Mouse (Mus musculus) kidney, embryonic 14.5 days (tissue): Measurements from ENCODE around the gene Ces2a. TPM values are rescaled to one million over a fixed set of nuclear protein-coding genes. Genes with fewer than 3 reads are reported as not detected.

ENCODE experiments used
- ATAC-seq: fragments of 200-750 bp; cut with Nextera tagmentation; 2 replicates; pipeline ENCODE4 v1.8.0; 2017; ENCODE audit warnings: moderate number of reproducible peaks, mild to moderate bottlenecking, moderate TSS enrichment, moderate library complexity; ENCODE audit not compliant: low FRiP score, low TSS enrichment
- H3K27ac ChIP-seq: fragments of 300-500 bp; sonication (generic); 2 replicates; pipeline ENCODE4 v1.5.1; 2014; ENCODE audit warnings: low read depth, mild to moderate bottlenecking, low read length, moderate library complexity, mixed read lengths
- H3K27me3 ChIP-seq: fragments of 300-500 bp; sonication (generic); 2 replicates; pipeline ENCODE4 v1.6.1; 2014; ENCODE audit warnings: mild to moderate bottlenecking, low read length; ENCODE audit not compliant: control insufficient read depth, insufficient read depth
- H3K36me3 ChIP-seq: fragments of 300-500 bp; sonication (generic); 2 replicates; pipeline ENCODE4 v1.6.1; 2014; ENCODE audit warnings: low read length, mixed read lengths; ENCODE audit not compliant: control insufficient read depth, insufficient read depth
- H3K4me1 ChIP-seq: fragments of 300-500 bp; sonication (generic); 2 replicates; pipeline ENCODE4 v1.6.1; 2014; ENCODE audit warnings: low read length, mixed read lengths; ENCODE audit not compliant: control insufficient read depth, insufficient read depth
- H3K4me2 ChIP-seq: fragments of 300-500 bp; sonication (generic); replicated peaks from 2 replicates; pipeline ENCODE4 v1.6.1; 2014; ENCODE audit warnings: low read depth, mild to moderate bottlenecking, low read length
- H3K4me3 ChIP-seq: fragments of 300-500 bp; sonication (generic); 2 replicates; pipeline ENCODE4 v1.5.1; 2014; ENCODE audit warnings: mild to moderate bottlenecking, low read length
- H3K9ac ChIP-seq: fragments of 300-500 bp; sonication (generic); 2 replicates; pipeline ENCODE4 v1.6.1; 2014; ENCODE audit warnings: low read depth, mild to moderate bottlenecking, low read length, moderate library complexity
- H3K9me3 ChIP-seq: fragments of 300-500 bp; sonication (generic); 2 replicates; pipeline ENCODE4 v1.6.1; 2016; ENCODE audit warnings: low read length; ENCODE audit not compliant: control insufficient read depth
- WGBS: fragments of 180-500 bp; shearing (Covaris S2); extraction: QIAGEN DNeasy Blood & Tissue Kit; methylation state at CpG from one replicate; pipeline ENCODE4 v1.1.7; 2014; 5-methylcytosine and 5-hydroxymethylcytosine counted together
- polyA plus RNA-seq: library from polyadenylated mRNA; unstranded; fragments of >200 nt; fragmentation: Nextera tagmentation; extraction: Ambion mirVana; gene quantifications from 2 replicates; pipeline ENCODE4 v1.2.1, GENCODE M21; 2014

Gene Ces2a
- not detected in 2 replicates for polyA plus RNA-seq

GRCm38 (mm10) chr8:104733753-104734152 lies at the start of gene Ces2a:
Gene Ces2a (plus strand): TSS chr8:104734003.
- 86% methylated on average over 1 of the region's 1 CpGs for WGBS
- Histone ChIP-seq H3K27me3 (no peaks in the 10 kb centered on the region), H3K9me3 (no peaks in the 10 kb centered on the region), H3K4me1 (no peaks in the 10 kb centered on the region), H3K4me3 (no peak within 1 kb of the TSS), H3K27ac (no peak within 1 kb of the TSS), H3K4me2 (no peak within 1 kb of the TSS), H3K9ac (no peak within 1 kb of the TSS), H3K36me3 (no peaks in the 10 kb centered on the region)
- ATAC-seq: no peak

DNA sequence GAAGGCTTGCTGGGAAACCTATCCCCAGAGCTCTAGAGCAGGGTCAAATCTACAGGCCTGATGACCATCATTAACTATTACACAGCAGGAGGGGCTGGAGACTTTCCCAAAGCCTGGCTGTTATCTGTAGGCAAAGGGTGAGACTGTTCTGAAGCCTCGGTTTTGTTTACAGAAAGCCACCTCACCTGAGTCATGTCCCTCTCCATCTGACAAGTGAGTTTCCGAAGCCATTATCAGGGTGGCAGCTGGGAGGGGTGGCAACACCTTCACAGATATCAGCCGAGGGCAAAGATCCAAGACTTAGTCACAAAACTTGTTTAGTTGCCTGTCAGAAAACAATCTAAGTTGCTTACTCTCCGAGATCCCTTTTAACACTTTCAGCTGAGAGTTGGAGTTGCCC lies 45.4 kb upstream of the Ces2a start:
- ATAC-seq: no peak
- Histone ChIP-seq H3K9me3 (no peaks in the 10 kb centered on the region), H3K4me3 (no peak overlapping the region), H3K9ac (no peak overlapping the region), H3K4me2 (no peak overlapping the region), H3K4me1 (no peaks in the 10 kb centered on the region), H3K36me3 (no peaks in the 10 kb centered on the region), H3K27ac (no peak overlapping the region), H3K27me3 (no peaks in the 10 kb centered on the region)
- 78% methylated on average over 4 of the region's 4 CpGs for WGBS

GRCm38 (mm10) chr8:104698556-104698955 lies 35.2 kb upstream of the Ces2a start:
- H3K9me3 ChIP-seq: no peaks in the 10 kb centered on the region
- H3K4me2 ChIP-seq: no peak overlapping the region
- no peak overlapping the region for H3K27ac ChIP-seq
- no peak for ATAC-seq
- H3K36me3 ChIP-seq: no peaks in the 10 kb centered on the region
- H3K4me3 ChIP-seq: no peak overlapping the region
- H3K27me3 ChIP-seq: no peaks in the 10 kb centered on the region
- WGBS: 83% methylated on average over 2 of the region's 2 CpGs
- no peak overlapping the region for H3K9ac ChIP-seq
- no peaks in the 10 kb centered on the region for H3K4me1 ChIP-seq

DNA sequence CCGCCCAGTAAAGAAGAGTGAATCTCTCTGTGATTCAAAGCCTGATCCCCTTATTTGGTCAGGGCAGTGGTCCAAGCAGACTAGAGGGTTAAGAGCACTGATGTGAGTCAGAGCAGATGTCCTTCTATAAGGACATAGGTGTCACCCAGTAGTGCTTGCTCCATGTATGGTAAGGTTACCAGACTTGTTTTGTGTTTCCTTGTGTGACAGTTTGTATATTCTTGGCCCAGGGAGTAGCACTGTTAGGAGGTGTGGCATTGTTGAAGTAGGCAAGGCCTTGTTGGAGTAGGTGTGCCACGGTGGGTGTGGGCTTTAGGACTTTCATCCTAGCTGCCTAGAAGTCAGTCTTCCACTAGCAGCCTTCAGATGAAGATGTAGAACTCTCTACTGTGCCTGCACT lies 31.9 kb upstream of the Ces2a start:
- H3K9ac ChIP-seq: no peak overlapping the region
- no peak overlapping the region for H3K27ac ChIP-seq
- no peak overlapping the region for H3K4me2 ChIP-seq
- H3K27me3 ChIP-seq: no peaks in the 10 kb centered on the region
- WGBS: 86% methylated on average over 2 of the region's 2 CpGs
- no peak for ATAC-seq
- H3K4me3 ChIP-seq: no peak overlapping the region
- H3K9me3 ChIP-seq: no peaks in the 10 kb centered on the region
- no peaks in the 10 kb centered on the region for H3K4me1 ChIP-seq
- H3K36me3 ChIP-seq: no peaks in the 10 kb centered on the region

- no peak for ATAC-seq
- H3K9me3 ChIP-seq: no peaks in the 10 kb centered on the region
- 79% methylated on average over 8 of the region's 8 CpGs for WGBS
- H3K4me1 ChIP-seq: no peaks in the 10 kb centered on the region
- no peak overlapping the region for H3K4me2 ChIP-seq
- no peaks in the 10 kb centered on the region for H3K27me3 ChIP-seq
- H3K9ac ChIP-seq: no peak overlapping the region
- no peak overlapping the region for H3K4me3 ChIP-seq
- H3K36me3 ChIP-seq: no peaks in the 10 kb centered on the region
- H3K27ac ChIP-seq: no peak overlapping the region
Observed at GRCm38 (mm10) chr8:104721166-104721565, 12.6 kb upstream of the Ces2a start.

DNA sequence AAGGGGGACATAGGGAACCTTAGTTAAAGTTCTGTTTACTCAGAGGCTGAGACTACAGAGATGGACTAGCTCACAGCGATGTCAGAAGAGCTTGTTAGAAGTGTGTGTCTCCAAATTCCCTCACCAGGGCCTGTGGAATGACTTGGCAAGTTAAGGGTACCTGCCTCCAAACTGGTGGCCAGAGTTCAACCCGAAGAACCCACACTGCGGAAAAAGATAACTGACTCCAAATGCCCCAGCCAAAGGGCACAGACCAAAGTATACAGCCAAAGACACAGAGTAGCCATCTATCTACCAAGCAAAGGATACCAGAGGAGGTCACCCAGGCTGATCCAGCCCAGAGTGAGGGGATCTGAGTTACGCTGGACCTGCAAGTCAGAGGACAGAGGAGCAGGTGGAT lies 2.4 kb upstream of the Ces2a start:
- Histone ChIP-seq H3K9ac (no peak overlapping the region), H3K4me3 (no peak overlapping the region), H3K36me3 (no peaks in the 10 kb centered on the region), H3K27me3 (no peaks in the 10 kb centered on the region), H3K27ac (no peak overlapping the region), H3K4me1 (no peaks in the 10 kb centered on the region), H3K9me3 (no peaks in the 10 kb centered on the region), H3K4me2 (no peak overlapping the region)
- ATAC-seq: no peak
- 92% methylated on average over 4 of the region's 4 CpGs for WGBS

GRCm38 (mm10) chr8:104731969-104732368 lies 1.8 kb upstream of the Ces2a start:
- WGBS: 67% methylated on average over 6 of the region's 6 CpGs
- Histone ChIP-seq H3K27me3 (no peaks in the 10 kb centered on the region), H3K4me1 (no peaks in the 10 kb centered on the region), H3K9me3 (no peaks in the 10 kb centered on the region), H3K27ac (no peak overlapping the region), H3K36me3 (no peaks in the 10 kb centered on the region), H3K9ac (no peak overlapping the region), H3K4me3 (no peak overlapping the region), H3K4me2 (no peak overlapping the region)
- no peak for ATAC-seq

DNA sequence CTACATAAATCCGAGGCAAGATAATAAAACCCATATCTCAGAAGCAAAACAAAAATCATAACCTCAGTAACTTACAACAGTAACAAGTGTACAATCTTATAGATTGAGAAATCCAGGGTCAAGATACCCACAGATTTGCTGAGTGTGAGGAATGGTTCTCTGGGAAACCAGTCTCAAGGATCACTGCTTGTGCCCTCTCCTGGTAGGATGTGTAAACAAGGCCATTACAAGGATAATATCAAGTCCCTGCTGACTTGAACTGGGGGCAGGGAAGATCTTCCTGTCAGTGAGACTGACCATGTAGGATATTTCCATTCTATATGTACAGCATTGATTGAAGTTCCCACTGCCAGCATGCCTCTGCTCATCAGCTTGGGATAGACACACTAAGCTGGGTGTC lies 8.2 kb downstream of the Ces2a start:
- Histone ChIP-seq H3K9me3 (no peaks in the 10 kb centered on the region), H3K27me3 (no peaks in the 10 kb centered on the region), H3K9ac (no peak overlapping the region), H3K4me2 (no peak overlapping the region), H3K4me3 (no peak overlapping the region), H3K4me1 (no peaks in the 10 kb centered on the region), H3K36me3 (no peaks in the 10 kb centered on the region), H3K27ac (no peak overlapping the region)
- 82% methylated on average over 1 of the region's 1 CpGs for WGBS
- no peak for ATAC-seq

DNA sequence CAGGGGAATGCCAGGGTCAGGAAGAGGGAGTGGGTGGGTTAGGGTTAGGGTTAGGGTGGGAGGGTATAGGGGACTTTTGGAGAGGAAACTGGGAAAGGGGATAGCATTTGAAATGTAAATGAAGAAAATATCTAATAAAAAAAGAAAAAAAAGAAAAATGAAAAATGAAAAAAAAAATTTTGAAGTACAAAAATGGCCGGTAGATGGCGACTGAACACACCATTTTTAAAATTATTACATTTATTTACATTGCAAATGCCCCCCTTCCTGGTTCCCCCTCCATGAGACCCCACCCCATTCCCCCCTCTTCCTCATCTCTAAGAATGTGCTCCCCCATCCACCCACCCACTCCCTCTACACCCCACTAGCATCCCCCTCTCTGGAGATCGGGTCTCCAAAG lies 9.6 kb downstream of the Ces2a start:
- no peak overlapping the region for H3K4me2 ChIP-seq
- H3K9ac ChIP-seq: no peak overlapping the region
- H3K27me3 ChIP-seq: no peaks in the 10 kb centered on the region
- WGBS: 78% methylated on average over 3 of the region's 3 CpGs
- no peak overlapping the region for H3K27ac ChIP-seq
- H3K4me1 ChIP-seq: no peaks in the 10 kb centered on the region
- H3K4me3 ChIP-seq: no peak overlapping the region
- H3K9me3 ChIP-seq: peaks cover 3% of the 10 kb centered on the region; the same call in 1 of the 2 replicates
- H3K36me3 ChIP-seq: no peaks in the 10 kb centered on the region
- no peak for ATAC-seq

- Histone ChIP-seq H3K27me3 (no peaks in the 10 kb centered on the region), H3K27ac (no peak overlapping the region), H3K36me3 (no peaks in the 10 kb centered on the region), H3K9me3 (no peaks in the 10 kb centered on the region), H3K4me1 (no peaks in the 10 kb centered on the region), H3K9ac (no peak overlapping the region), H3K4me3 (no peak overlapping the region), H3K4me2 (no peak overlapping the region)
- no peak for ATAC-seq
- WGBS: 70% methylated on average over 1 of the region's 1 CpGs
Observed at GRCm38 (mm10) chr8:104752818-104753217, 19.0 kb downstream of the Ces2a start.
